Mouse (Mus musculus) cerebellum, adult 8-10 months (tissue): ENCODE data around the gene Mab21l3.

Experiments
- DNase-seq: peaks from one replicate; pipeline ENCODE4 v3.0.0; 2022

Gene Mab21l3

GRCm38 (mm10) chr3:101799852-101800595, 48.7 kb downstream of the Mab21l3 start:
- DNase-seq, result no peak

GRCm38 (mm10) chr3:101797830-101798709, 50.7 kb downstream of the Mab21l3 start:
- DNase-seq, result no peak

- DNase-seq, result no peak
Observed at GRCm38 (mm10) chr3:101796212-101796611, 52.5 kb downstream of the Mab21l3 start.

GRCm38 (mm10) chr3:101795387-101796039, 53.2 kb downstream of the Mab21l3 start:
- no peak for DNase-seq

- DNase-seq, result no peak
Observed at GRCm38 (mm10) chr3:101794666-101795065, 54.1 kb downstream of the Mab21l3 start.

GRCm38 (mm10) chr3:101794026-101794425, 54.7 kb downstream of the Mab21l3 start:
- no peak for DNase-seq

GRCm38 (mm10) chr3:101792191-101792590, 56.6 kb downstream of the Mab21l3 start:
- no peak for DNase-seq

- no peak for DNase-seq
Observed at GRCm38 (mm10) chr3:101784768-101785424, 63.9 kb downstream of the Mab21l3 start.

GRCm38 (mm10) chr3:101783793-101784192, 65.0 kb downstream of the Mab21l3 start:
- no peak for DNase-seq

- DNase-seq, result no peak
Observed at GRCm38 (mm10) chr3:101780874-101781483, 67.8 kb downstream of the Mab21l3 start.

- no peak for DNase-seq
Observed at GRCm38 (mm10) chr3:101778896-101779665, 69.7 kb downstream of the Mab21l3 start.

GRCm38 (mm10) chr3:101775732-101776131, 73.0 kb downstream of the Mab21l3 start:
- no peak for DNase-seq

GRCm38 (mm10) chr3:101770540-101770939, 78.2 kb downstream of the Mab21l3 start:
- no peak for DNase-seq

GRCm38 (mm10) chr3:101763566-101763965, 85.2 kb downstream of the Mab21l3 start:
- DNase-seq, result no peak
